Mouse (Mus musculus): ENCODE results near the gene Mrgprx1. TPM values are rescaled to one million over a fixed set of nuclear protein-coding genes. Genes with fewer than 3 reads are reported as not detected.

Mrgprx1 gene
- polyA plus RNA-seq, 1 experiment = not detected

DNA sequence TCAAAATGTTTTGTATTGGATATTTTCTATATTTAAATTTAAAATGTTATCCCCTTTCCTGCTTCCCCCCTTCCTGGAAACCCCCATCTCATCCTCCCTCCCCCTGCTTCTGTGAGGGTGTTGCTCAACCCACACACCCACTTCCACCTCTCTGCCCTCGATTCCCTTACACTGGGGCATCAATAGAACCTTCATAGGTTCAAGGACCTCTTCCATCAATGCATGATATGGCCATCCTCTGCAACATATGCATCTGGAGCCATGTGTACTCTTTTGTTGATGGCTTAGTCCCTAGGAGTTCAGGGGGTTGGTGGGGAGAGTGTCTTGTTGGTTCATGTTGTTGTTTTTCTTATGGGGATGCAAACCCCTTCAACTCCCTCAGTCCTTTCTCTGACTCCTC lies 45.4 kb downstream of the Mrgprx1 start, which contains the start of gene Mrgpra4:
TSS of gene Mrgpra4 (minus strand) at position 101 of the 400 bp plus-strand sequence.
- Histone ChIP-seq H3K4me3 (ENCODE audit: low read depth, low read length) (no peak within 1 kb of the TSS), H3K27me3 (ENCODE audit: control insufficient read depth, insufficient read depth, low read length) (no peaks in the 10 kb centered on the region), H3K36me3 (ENCODE audit: control insufficient read depth, insufficient read depth, low read length) (no peaks in the 10 kb centered on the region), H3K27ac (ENCODE audit: insufficient read depth, low read depth, low read length) (no peak within 1 kb of the TSS), H3K4me1 (ENCODE audit: control insufficient read depth, insufficient read depth, insufficient read length, low read length) (no peaks in the 10 kb centered on the region)
- TF ChIP-seq POLR2A (IDR thresholded peaks at IDR 0.05; ENCODE audit: low read depth, low read length) (no peak), CTCF (IDR thresholded peaks at IDR 0.05; ENCODE audit: extremely low read depth, insufficient read length, insufficient replicate concordance, low read depth, low read length) (no peak)
- 68% methylated on average over 1 of the region's 1 CpGs for WGBS

Other genes starting within 250 kb of the Mrgprx1 start
- not detected in 2 replicates for gene Mrgpra4, start 45.5 kb downstream of the Mrgprx1 start, polyA plus RNA-seq (2012; rRNA removed)
- not detected in 2 replicates for gene Mrgprb5, start 141.4 kb upstream of the Mrgprx1 start, polyA plus RNA-seq (2012; rRNA removed)
- gene Mrgprb4, start 171.7 kb upstream of the Mrgprx1 start, polyA plus RNA-seq (2012; rRNA removed) = not detected in 2 replicates

Data from small intestine, adult 2 months (tissue).